ENCODE assay signal across 15 mouse cellular contexts in genomic region chr2:80387668-80388067, GRCm38 (mm10). TPM values are rescaled to one million over a fixed set of nuclear protein-coding genes. Genes with fewer than 3 reads are reported as not detected.
DNase-seq lines count a peak whose midpoint lies in the region; ATAC-seq and TF ChIP-seq lines count a peak whose summit lies in the region.
"Had no signal": no experiment of that assay in that cellular context is flagged by ENCODE, and none has a peak within 500 bp of the region (broad histone marks: within the 10 kb centered on the region; RNA-seq: fewer than 3 reads in every experiment).

No protein-coding gene starts in this region.

- no peak overlapping the region for H3K4me3 ChIP-seq in lung, adult 2 months (replicated peaks; ENCODE audit: extremely low read depth, low read depth, low read length)
- H3K4me3 ChIP-seq in kidney, embryonic 16.5 days (ENCODE audit: low read length) = no peak overlapping the region
- H3K4me3 ChIP-seq: midbrain, embryonic 10.5 days had no signal

- H3K27me3 ChIP-seq in kidney, embryonic 16.5 days (ENCODE audit: insufficient read depth, low read length) = no peaks in the 10 kb centered on the region

- H3K4me1 ChIP-seq in lung, adult 2 months (ENCODE audit: control insufficient read depth, insufficient read depth, low read length) = no peaks in the 10 kb centered on the region
- no peaks in the 10 kb centered on the region for H3K4me1 ChIP-seq in kidney, embryonic 16.5 days (ENCODE audit: insufficient read depth, low read length)
- H3K4me1 ChIP-seq: midbrain, embryonic 10.5 days had no signal

- H3K9ac ChIP-seq in kidney, embryonic 16.5 days (replicated peaks; ENCODE audit: low read length) = no peak overlapping the region
- H3K9ac ChIP-seq: liver, embryonic 14.5 days had no signal

- no peak for TF ChIP-seq CTCF in lung, adult 2 months (IDR thresholded peaks at IDR 0.05; ENCODE audit: insufficient read depth, low read length)

- DNase-seq in gastrocnemius, postnatal 14 days = peak; percentile 5
- DNase-seq in gastrocnemius, postnatal 25 days = no peak
- peak; percentile 1 for DNase-seq in lung, postnatal 14 days
- no peak for DNase-seq in lung, adult 2 months
- peak; percentile 22 to 23 for DNase-seq in heart, postnatal 10 days
- DNase-seq: adrenal gland, postnatal 14 days; cerebellum, postnatal 36 days; kidney, postnatal 14 days had no signal

- WGBS in lung, adult 2 months = 55% methylated on average over 9 of the region's 9 CpGs
- 70% methylated on average over 9 of the region's 9 CpGs for WGBS in kidney, embryonic 16.5 days

- intact Hi-C loops in gastrocnemius, postnatal 14 days (cut with DNase I; ENCODE audit: low total_unique reads) = no loop called here
- intact Hi-C loops in heart, postnatal 10 days (cut with DNase I) = no loop called here

- no peak overlapping the region for H3K4me2 ChIP-seq in kidney, embryonic 16.5 days (replicated peaks; ENCODE audit: low read depth, low read length)

- H3K27ac ChIP-seq in kidney, embryonic 16.5 days (ENCODE audit: low read length) = no peak overlapping the region
- H3K27ac ChIP-seq: liver, embryonic 14.5 days; midbrain, embryonic 10.5 days had no signal

- TF ChIP-seq POLR2A in lung, adult 2 months (IDR thresholded peaks at IDR 0.05; ENCODE audit: borderline replicate concordance, extremely low read depth, low read depth, low read length) = no peak

- H3K9me3 ChIP-seq in kidney, embryonic 16.5 days (ENCODE audit: low read length) = no peaks in the 10 kb centered on the region

- H3K36me3 ChIP-seq in kidney, embryonic 16.5 days (ENCODE audit: insufficient read depth, low read length) = no peaks in the 10 kb centered on the region
- H3K36me3 ChIP-seq: midbrain, embryonic 10.5 days had no signal

- ATAC-seq in megakaryocyte-erythroid progenitor cell, adult 5-6 weeks (replicated peaks; ENCODE audit: low FRiP score, low TSS enrichment, poor library complexity, severe bottlenecking) = no peak
- ATAC-seq in kidney, embryonic 16.5 days (ENCODE audit: low FRiP score, low TSS enrichment) = no peak
- no peak for ATAC-seq in erythroblast, adult 5-6 weeks (replicated peaks; ENCODE audit: low FRiP score, poor library complexity, severe bottlenecking)
- ATAC-seq: inflammation-experienced regulatory T-cells, adult 6 months had no signal

RNA-seq across cellular contexts. Expression of gene Frzb, which starts 59.8 kb away (rescaled TPM):
- 10 to 100 TPM; 25.7 to 33.3 TPM for total RNA-seq in gastrocnemius, postnatal 14 days (2021)
- total RNA-seq in gastrocnemius, postnatal 25 days (2021) = 10 to 100 TPM; 29.5 to 41.9 TPM
- 0.19 and 0.51 TPM in 2 replicates for polyA plus RNA-seq in lung, adult 2 months (2012; rRNA removed)
- 1 to 10 TPM; 7.1 to 7.4 TPM for total RNA-seq in heart, postnatal 10 days (2021)
- total RNA-seq in megakaryocyte-erythroid progenitor cell, adult 5-6 weeks (2014; fragmentation: Nextera tagmentation) = not detected in 2 replicates
- not detected in 2 replicates for total RNA-seq in megakaryocyte-erythroid progenitor cell, adult 5-6 weeks (2017)
- polyA plus RNA-seq in kidney, embryonic 16.5 days (2015; fragmentation: Nextera tagmentation; extraction: Ambion mirVana) = 24.7 and 26.8 TPM in 2 replicates
- total RNA-seq in erythroblast, adult 5-6 weeks (2015; ENCODE audit: low replicate concordance) = not detected in 2 replicates
- total RNA-seq in erythroblast, adult 5-6 weeks (2017; ENCODE audit: low replicate concordance) = not detected in 2 replicates
- total RNA-seq: hematopoietic stem cell, adult 5-6 weeks had no signal
- polyA plus RNA-seq: inflammation-experienced regulatory T-cells, adult 6 months had no signal

Comparison
In these comparisons a context has a peak if more than half of its experiments do, and no peak if none do; other contexts are left out.
1. DNase-seq: peak in gastrocnemius, postnatal 14 days (single experiment), lung, postnatal 14 days (single experiment) and heart, postnatal 10 days (2 of 2); none in gastrocnemius, postnatal 25 days (single experiment) and lung, adult 2 months (single experiment).
2. RNA of gene Frzb, which starts 59.8 kb away (total RNA-seq): 29.5 to 41.9 TPM in gastrocnemius, postnatal 25 days, 25.7 to 33.3 TPM in gastrocnemius, postnatal 14 days and 7.1 to 7.4 TPM in heart, postnatal 10 days; not detected in megakaryocyte-erythroid progenitor cell, adult 5-6 weeks and not detected in erythroblast, adult 5-6 weeks; every median in the first group is over 4 times any median in the second.